Mouse (Mus musculus): Measurements from ENCODE around the gene Erbin.

DNA sequence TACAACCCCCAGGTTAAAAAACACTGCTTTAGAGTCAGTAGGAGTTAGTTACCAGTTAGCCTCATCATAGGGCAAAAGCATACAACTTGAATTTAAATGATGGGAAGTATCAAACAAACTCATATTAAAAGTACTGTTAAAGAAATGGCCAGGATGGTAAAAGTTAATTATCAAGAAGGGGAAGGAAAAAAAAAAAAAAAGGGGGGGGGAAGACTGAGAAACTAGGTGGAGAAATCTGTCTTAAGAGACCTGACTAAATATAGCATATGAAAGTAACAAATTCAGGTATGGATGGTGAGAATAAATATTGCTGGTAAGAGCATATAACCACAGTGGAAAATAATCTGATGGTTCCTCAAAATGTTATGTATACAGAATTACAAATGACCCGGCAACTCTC is 50.2 kb downstream of the Erbin start:
- no peak for TF ChIP-seq CTCF (conservative IDR thresholded peaks at IDR 0.05; ENCODE audit: low read length)
- TF ChIP-seq NANOG (IDR thresholded peaks at IDR 0.05; ENCODE audit: borderline replicate concordance, low read length): no peak
- TF ChIP-seq POU5F1 (IDR thresholded peaks at IDR 0.05; ENCODE audit: borderline replicate concordance, low read length): no peak
